Mouse (Mus musculus): ENCODE measurements around the gene Grsf1.

Gene Grsf1

DNA sequence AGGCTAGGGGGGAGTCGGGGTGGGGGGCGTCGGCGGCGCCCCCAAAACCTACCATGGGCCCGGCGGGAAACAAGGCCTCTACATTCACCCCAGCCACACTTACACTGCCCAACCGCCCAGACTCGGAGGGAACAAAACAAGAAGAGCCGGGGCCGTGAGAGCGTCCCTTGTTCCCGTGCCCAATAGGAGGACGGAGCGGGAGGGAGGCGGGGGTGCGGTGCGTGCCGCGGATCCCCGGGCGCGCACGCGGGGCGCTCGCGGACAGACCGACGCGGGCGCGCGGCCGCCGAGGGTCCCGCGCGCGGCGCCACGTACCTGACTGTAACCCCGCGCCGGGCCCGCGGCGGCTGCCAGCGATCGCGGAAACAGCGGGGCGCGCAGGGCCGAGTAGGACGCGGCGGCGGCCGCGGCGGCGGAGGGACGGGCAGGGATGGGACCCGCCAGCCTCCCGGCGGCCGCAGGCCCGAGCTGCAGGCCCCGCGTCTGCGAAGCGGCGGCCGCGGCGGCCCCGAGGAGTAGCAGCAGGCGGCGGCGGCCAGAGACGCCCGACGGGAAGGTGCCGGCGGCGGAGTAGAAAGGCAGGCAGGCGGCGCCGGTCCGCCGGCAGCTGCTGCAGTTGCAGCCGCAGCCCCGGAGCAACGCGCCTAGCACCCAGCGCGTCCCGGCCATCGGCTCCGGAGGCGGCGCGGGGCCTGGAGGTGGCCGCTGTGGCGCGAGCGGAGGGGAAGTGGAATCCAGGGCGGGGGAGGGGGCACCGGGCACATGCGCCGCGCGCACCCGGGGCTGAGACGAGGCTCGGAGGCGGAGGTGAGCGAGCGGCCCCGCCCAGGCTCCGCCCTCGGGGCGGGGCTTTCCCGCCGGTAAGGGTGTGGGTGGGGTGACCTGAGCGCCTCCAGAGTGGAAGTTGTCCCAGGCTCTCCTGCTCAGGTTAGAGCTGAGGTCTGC, at the start of gene Grsf1:
Gene Grsf1 (minus strand): TSS at position 729 of the 945 bp plus-strand sequence.
- peak; percentile 93 to 94 for DNase-seq

DNA sequence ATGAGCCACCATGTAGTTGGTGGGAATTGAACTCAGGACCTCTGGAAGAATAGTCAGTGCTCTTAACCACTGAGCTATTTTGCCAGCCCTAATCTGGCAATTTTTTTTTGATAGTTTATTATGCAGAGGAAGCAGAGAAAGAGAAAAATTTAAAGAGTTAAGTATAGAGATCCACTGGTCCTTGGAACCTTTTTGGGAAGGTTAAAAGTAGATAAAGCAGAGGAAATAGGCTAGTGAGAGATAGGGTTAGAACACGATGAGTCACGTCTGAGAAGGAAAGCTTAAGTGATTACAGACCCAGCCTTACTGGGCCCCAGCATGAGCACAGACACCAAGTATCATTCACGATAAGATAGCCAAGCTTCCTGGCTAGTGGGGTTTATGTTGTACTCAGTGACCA, 48.1 kb upstream of the Grsf1 start:
- no peak for DNase-seq

DNA sequence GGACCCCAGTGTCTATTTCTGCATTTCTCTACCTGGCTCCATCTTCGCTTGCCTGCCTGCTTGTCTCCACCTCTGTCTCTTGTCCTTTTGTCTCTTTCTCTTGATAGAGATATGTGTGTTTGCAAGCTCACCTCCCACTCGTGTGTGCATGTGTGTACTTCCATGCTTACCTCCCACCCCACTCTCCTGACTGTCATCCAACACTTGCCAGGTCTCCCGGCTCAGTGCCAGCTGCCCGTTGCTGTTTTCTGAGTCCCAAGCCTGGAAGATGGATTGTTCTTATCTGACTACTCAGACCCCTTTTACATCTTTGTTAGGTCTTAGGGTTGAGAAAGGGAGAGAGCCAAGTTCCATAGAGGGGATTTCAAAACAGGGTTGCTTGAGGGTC, 46.2 kb upstream of the Grsf1 start:
- no peak for DNase-seq

DNA sequence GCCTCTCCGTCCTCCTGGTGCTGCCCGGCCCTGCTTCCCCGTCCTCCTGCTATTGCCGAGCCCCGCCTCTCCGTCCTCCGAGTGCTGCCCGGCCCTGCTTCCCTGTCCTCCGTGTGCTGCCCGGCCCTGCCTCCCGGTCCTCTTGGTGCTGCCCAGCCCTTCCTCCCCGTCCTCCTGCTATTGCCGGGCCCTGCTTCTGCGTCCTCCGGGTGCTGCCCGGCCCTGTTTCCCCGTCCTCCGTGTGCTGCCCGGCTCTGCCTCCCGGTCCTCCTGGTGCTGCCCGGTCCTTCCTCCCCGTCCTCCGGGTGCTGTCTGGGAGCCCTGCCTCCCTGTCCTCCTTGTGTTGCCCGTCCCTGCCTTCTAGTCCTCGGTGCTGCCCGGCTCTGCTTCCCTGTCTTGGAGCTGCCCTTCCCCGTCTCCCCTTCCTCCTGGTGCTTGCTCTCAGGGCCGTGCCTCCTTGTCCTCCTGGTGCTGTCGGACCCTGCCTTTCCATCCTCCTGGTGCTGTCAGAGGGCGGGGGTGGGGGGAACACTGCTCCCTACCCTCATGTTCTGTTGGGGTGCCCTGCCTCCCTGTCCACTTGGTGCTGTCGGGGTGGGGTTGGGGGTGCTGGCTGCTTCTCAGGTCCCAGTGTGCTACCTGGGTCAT, 45.7 kb upstream of the Grsf1 start:
- peak; percentile 10 to 31 for DNase-seq

DNA sequence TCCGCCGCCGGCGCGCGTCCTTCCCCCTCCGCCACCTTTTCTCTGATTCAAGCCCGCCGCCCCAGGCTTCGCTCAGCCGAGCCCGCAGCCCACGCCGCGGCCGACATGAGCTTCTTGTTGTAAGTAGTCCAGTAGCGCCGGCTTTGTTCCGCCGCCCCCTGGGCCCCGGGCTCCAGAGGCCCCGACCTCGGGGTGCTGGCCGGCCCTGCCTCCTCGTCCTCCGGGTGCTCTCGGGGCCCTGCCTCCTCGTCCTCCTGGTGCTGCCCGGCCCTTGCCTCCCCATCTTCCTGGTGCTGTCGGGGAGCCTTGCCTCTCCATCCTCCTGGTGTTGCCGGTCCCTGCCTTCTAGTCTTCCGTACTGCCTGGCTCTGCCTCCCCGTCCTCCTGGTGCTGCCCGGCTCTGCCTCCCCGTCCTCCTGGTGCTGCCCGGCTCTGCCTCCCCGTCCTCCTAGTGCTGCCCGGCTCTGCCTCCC, 45.1 kb upstream of the Grsf1 start:
- DNase-seq, result no peak

DNA sequence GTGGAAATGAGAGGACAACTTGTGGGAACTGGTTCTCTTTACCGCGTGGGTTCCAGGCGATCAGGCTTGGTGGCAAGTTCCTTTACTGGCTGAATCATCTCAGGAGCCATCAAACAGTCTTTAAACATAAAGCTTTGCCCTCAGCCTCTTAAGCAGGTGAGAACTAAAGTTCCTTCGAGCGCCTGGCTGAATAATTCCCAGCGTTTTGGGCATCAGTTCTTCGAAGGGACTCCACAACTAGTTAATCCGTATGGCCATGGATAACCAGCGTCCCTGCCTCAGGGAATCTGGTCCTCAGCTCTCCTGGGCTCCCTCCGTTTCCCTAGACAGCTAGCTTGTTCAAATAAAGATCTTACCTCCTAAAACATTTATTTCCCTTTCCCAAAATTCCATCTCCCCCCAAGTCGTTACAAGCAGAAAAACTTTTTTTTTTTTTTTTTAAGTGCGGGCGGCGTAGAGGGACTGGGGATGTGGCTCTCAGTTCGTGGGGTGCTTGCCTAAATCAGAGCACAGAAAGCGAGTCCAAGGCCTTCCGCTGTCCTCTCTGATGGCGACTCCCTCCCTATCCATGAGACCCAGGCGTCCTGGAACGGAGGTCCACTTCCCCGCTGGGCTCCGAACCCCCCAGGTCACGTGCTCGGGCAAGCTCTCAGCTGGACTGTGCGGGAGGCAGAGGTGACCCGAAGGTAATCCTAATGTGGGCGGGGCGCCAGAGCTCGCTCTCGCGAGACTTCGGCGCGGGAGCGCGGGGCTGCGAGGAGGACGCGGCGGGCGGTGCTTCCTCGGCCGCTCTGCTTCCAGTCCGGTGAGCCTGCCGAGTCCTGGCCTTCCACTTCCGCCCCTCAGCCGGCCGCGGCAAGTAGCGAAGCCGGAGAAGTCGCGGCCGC, 44.4 kb upstream of the Grsf1 start, which contains the start of gene Mob1b:
Gene Mob1b (plus strand): TSS at position 740 of the 887 bp plus-strand sequence.
- peak; percentile 92 to 93 for DNase-seq

DNA sequence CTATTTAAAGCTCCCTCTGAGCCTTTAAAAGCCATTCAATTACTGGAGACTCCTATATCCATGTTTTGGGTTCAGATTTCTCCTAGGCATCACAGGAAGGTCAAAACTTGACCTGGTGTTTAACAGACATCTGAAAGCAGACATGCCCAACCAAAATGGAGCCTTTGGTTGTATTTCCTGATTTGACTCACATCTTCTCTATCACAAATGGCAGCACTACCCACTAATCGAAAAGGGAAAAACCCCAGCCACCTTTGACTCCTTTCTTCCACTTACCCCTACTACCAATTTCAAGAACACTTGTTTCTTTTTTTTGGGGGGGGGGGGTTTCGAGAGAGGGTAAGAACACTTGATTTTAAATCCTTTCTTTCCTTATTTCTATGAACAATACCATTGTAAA, 41.0 kb upstream of the Grsf1 start:
- DNase-seq, result no peak

DNA sequence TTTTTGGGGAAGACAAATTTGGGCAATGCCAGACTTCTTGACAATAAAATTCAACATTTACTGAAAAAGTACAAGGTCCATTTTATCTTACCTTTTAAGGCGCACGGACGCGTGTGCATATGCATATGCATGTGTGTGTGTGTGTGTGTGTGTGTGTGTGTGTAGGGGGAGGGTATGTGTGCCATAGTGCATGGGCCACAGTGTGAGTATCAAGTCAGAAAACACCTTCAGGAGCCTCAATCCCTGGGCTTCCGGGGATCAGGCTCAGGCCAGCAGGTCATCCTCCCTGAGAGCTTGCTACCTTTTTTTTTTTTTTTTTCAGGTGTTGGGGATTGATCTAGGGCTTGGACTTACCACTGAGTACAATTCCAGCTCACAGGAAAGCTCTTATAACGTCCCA, 36.4 kb upstream of the Grsf1 start:
- DNase-seq, result no peak

DNA sequence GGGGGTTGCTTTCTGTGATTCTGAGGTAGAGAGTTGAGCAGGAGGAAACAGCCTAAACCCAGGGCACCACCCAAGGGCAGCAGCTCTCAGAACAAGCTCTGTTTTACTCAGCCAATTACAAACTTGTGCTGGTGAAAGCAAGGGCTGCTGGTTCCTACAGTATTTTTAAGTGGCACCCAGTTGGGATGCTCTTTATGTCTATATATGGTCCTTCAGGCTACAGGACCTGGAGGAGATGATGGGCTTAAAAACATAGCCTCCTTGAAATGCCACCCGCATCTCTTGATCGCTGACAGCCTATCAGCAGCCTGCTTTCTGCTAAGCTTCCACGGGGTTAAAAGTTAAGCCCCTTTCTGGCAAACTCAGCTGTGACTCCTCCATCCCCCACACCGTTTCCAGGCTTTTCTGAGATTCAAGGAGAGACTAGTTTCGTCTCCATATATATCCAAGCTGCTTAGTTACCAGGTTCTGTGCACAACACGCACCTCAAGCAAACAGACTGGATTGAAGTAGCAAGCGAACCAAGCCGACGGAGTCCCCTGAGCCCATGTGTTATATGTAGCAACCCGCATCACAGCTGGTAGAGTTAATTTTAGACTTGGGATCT, 35.8 kb upstream of the Grsf1 start:
- DNase-seq, result no peak

DNA sequence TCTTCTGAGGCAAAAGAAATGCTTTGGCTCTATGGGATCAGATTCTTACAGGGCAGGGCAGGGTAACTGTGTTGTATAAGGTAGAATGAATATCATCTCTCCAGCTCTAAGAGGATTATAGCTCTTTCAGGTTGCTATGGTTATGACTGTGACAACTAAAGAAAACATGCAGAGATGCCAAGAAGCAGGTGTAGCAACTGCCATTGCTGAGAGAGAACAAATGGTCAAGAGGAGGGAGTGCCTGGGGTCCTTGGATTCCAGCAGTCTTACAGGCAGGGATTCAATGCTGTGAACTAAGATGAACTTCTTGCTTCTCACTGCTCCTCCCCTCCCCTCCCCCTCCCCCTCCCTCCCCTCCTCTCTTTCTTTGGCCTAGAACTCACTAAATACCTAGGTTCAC, 35.2 kb upstream of the Grsf1 start:
- no peak for DNase-seq

DNA sequence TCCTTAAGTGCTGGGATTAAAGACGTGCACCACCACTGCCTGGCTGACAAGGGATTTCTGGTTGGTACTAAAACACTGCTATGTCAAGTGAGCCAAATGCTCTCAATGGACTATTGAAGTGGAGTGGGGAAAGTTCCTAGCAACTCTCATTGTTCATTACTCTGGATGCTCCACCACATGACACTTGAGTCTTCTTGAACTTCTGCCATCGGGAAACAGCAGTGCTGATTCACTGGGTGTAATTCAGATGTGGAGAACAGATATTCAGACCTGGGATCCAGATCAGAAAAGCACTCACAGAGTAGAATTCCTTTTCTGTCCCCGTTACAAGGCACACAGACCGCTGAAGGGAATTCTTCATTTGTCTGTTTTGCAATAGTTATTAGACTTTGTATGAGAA, 27.6 kb upstream of the Grsf1 start:
- DNase-seq, result no peak

DNA sequence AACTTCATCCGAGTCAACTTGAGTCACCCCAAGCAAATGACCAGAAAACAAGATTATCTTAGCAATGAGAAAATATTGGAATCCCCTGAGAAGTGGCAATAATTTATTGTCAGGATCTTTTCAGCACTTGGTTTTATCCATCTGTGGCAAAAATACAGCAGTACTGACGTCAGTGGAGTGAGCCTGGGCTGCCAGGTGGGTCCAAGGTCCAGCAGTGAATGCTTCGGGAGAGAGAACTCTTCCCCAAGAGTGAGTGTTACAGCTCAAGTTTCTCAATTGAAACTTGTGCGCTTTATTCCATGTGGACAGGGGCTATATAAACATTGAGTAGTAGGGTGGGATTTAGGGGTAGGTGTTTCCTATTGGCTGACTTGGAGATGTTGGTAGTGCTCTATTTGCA, 26.1 kb upstream of the Grsf1 start:
- DNase-seq, result no peak

DNA sequence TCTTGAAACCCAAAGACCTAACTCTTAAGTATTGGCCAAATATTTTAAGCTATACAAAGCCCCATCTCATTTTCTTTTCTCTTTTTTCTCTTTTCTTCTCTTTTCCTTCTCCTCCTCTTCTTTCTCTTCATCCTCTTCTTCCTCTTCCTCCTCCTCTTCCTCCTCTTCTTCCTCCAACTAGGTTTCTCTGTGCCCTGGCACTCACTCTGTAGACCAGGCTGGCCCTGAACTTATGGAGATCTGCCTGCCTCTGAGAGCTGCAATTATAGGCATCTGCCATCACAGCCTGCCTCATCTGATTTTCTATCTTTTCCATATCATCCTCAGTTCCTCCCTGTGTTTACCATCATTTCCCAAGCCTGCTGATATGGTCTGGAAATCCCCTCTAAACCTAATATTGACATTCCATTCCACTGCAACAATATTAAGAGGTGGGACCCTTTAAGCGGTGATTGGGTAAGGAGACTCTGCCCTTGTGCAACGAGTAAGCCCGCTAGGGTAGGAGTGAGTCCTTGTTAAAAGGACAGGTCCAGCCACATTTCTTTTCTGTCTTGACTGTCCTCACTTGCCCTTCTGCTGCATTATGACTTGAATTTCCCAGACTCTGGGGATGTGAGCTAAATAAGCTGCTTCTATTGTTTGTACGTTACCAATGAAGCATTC, 23.4 kb upstream of the Grsf1 start:
- no peak for DNase-seq

DNA sequence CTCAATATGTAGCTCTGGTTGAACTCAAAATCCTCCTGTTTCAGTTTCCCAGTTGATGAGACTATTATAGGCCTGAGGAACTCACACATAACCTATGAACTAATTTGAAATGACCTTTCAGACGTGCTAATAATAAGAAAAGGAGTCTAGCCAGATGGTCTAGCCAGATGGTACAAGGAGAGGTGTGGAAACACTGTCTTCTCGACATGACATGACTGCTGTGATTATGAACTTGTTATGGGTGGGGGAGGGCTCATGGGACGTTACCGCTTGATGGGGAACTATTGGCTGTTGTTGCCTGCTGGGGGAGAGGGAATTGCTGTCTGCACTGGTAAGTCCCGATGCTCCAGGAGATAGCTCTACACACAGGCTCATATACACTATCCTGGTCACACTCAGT, 21.3 kb upstream of the Grsf1 start:
- DNase-seq, result no peak

DNA sequence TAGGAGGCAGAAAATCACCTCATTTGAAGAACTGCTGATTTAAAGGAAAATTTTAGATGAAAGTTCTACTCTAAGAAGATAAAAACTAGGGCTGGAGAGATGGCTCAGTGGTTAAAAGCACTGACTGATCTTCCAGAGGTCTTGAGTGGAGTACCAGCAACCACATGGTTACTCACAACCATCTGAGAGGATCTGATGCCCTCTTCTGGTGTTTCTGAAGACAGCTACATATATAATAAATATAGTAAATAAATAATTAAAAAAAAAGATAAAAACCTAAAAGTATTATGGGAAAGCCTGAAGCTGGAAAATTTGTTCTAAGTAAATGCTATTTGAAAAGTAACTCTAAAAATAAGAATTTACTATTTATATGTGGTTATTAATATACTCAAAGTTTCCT, 17.1 kb upstream of the Grsf1 start:
- DNase-seq, result no peak

DNA sequence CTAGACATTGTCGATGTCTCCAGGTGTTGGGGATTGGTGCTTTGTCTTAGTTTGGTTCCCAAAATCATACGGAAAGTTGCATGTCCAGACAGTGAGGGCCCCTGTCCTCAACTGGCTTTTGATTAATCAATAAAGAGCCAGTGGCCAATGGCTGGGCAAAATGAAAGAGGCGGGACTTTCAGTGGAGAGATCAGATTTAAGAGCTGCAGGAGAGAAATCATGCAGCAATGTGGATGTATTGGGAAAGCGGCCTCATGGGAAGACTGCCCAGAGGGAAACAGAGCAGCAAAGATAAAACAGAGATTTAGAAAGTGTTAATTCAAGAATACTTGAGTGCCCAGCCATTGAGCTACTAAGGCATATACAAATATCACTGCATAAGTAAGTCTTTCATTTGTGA, 16.6 kb upstream of the Grsf1 start:
- DNase-seq, result no peak

DNA sequence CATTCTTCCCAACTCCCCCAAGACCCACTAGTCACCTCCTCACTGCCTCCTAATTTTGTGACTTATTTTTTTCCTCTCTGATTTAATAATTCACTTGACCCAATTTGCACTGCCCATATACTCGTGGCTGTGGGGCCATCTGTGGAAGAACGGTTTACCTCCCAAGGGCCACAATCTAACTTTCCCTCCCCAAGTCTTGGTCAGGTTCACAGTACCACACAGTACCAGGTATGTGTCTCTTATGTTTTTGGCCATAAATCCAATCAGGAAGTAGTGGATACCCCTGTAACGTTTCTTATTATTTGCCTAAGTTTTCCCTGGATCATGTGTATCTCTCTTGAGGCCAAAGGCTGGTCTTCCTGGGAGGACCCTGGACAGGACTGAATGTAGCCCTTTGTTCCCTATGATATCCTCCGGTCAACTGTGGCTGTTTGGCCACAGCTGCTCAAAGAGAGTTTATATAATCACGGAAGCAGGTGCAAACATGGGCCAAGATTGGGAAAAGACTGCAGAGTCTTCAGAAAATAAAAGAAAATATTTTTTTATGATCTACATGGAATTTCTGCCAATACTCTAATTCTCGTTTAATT, 15.6 kb upstream of the Grsf1 start:
- no peak for DNase-seq

DNA sequence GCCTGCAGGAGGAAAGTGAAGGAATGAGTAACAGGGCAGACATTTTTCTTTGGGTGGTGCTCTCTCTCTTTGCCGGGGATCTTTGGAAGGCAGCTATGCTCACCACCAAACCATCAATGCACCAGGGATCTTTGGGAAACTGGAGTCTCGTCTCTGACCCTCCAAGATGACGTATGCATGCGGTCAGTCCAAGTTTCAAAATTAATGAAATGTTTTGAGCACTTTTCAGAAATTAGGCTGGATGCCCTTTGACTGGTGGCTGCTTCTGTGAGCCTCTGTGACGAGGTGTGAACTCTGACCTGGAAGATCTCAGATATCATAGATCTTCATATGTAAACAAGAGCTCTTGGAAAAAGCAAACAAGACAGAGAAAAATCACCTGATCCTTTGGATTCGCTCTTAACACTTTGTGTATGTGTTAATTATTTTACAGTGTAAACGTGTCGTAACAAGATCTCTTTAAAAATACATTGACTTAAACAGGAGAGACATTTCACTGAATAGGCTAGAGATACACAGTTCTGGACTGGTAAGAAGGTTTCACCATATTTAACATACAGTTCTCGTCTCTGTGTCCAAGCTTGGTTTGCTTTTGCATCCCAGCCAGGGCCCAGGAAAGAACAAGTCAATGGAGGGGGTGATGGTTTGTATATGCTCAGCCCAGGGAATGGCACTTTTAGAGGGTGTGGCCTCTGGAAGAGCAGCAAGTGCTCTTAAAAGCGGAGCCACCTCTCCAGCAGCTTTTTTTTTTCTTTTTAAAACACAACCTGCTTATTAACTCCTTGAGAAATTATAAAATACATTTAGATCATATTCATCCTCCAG, 14.9 kb upstream of the Grsf1 start:
- no peak for DNase-seq

DNA sequence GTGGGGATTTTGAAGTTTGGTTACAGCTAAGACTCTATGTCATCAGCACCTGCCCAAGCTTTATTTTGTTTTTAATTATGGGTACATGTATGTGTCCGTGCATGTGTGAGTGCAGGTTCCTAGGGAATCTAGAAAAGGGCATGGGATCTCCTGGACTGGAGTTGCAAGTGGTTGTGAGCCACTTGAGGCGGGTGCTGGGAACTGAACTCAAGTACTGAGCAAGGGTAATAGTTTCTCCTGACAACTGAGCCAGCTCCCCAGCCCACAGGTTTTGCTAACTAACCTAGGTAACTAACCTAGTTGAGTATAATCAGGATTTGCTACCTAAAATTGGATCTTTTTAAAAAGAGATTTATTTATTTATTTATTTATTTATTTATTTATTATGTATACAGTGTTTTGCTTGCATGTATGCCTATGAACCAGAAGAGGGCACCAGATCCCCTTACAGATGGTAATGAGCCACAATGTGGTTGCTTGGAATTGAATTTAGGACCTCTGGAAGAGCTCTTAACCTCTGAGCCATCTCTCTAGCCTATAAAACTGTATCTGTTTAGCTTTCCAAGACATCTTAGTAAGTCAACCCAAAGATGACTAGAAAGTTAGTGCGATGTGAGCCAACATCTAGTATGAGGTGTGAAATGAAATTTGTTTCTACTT, 13.4 kb upstream of the Grsf1 start:
- no peak for DNase-seq

DNA sequence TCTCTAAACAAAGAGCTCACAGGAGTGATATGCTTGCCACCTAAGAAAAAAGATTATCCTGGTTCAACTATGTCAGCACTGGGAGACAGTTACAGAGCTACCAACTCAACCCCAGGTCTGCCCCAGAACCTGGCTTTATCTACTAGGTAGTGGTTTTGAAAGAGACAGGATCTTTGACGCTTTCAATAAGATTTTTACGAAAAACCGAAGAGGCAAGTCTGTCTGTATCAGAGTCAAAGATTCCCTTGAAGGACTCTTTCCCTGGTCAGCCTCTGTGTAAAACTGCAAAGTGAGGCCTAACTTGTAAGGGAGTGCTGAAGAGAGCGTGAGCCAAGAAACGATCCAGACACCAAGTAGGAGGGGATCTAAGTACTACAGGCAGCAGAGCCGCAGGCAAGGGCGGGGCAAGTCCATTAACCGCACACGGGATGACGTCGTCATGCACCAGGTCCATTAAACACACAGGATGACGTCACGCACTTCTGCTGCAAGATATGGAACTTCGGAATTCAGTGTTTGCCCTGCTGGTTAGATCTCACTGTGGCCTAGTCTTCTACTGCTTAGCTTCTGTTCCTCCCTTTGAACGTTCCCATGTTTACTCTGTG, 12.7 kb upstream of the Grsf1 start:
- DNase-seq, result no peak
